Mouse (Mus musculus): ENCODE results near the gene Tuft1. TPM values are rescaled to one million over a fixed set of nuclear protein-coding genes. Genes with fewer than 3 reads are reported as not detected.
"Not testable (repeated sequence)": the region's sequence is repeated elsewhere in the genome, so short reads cannot be mapped to it uniquely, and the experiment has no call there.

Tuft1 gene
- 1.2 and 1.3 TPM in 2 replicates for polyA plus RNA-seq (2012; rRNA removed)

GRCm38 (mm10) chr3:94658740-94659095 lies at the start of gene Tuft1:
Gene Tuft1 (minus strand): TSS chr3:94658872.
- DNase-seq (ENCODE audit: extremely low spot score in 1 of 2, low spot score in 1 of 2): peak in 1 of 2 experiments; percentile 50

- peak in 1 of 2 experiments; percentile 19 for DNase-seq (ENCODE audit: extremely low spot score in 1 of 2, low spot score in 1 of 2)
These were observed 44.7 kb upstream of the Tuft1 start for GRCm38 (mm10) chr3:94703364-94703763.

DNA sequence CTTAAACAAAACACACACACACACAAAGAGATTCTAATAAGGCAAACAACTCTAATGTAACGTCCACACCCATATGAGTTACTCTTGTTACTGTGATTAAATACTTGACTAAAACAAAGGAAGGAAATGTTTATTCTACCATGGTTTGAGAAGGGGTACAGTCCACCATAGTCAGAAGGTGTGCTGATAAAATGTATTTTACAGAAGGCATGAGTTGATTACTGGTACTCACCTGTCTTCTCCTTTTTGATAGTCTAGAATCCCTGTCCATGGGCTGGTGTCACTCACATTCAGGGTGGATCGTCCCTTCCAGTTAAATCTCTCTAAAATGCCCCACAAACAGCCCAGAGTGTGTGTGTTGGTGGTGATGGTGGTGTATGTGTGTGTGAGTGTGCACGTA lies 44.2 kb upstream of the Tuft1 start:
- no peak for DNase-seq (ENCODE audit: extremely low spot score in 1 of 2, low spot score in 1 of 2)

DNA sequence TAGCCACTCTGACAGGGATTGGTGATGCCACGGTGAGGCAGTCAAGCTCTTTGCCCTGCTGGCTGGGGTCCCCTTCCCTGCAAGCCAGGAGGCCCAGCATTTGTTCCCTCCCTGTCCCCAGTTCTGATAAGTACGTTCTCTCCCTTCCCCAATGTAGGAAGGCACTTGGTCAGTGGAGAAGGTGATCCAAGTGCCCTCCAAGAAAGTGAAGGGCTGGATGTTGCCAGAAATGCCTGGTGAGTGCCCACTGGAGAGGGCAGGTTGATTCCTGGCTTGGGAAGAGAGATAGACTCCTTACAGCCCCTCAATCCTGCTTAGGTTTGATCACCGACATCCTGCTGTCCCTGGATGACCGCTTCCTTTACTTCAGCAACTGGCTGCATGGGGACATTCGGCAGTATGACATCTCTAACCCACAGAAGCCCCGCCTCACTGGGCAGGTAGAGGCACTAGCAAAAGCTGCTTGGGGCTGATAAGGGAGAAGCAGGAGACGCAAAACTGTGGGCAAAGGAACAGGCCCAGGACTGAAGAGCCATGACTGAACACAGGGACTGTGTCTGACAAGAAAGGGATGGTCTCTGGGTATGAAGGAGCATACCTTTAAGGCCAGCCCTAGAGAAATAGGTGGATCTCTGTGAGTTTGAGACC lies 43.6 kb upstream of the Tuft1 start:
- DNase-seq (ENCODE audit: extremely low spot score in 1 of 2, low spot score in 1 of 2): not testable (repeated sequence)

GRCm38 (mm10) chr3:94696257-94696656 lies 37.6 kb upstream of the Tuft1 start:
- not testable (repeated sequence) for DNase-seq (ENCODE audit: extremely low spot score in 1 of 2, low spot score in 1 of 2)

DNA sequence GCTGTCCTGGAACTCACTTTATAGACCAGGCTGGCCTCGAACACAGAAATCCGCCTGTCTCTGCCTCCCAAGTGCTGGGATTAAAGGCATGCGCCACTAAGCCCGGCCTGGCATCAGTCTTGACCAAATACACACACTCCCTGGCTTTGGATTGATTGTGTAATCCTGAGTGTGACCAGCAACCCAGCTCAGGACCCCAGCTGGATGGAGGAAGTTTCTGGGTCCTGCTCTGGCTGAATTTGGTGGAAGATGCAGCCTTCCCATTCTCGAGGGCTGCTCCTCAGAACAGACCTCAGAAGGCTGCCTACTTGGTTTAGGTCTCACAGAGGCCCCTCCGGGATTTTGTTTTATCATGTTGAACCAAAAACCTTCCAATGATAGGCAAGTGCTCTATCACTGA lies 36.9 kb upstream of the Tuft1 start:
- not testable (repeated sequence) for DNase-seq (ENCODE audit: extremely low spot score in 1 of 2, low spot score in 1 of 2)

- not testable (repeated sequence) for DNase-seq (ENCODE audit: extremely low spot score in 1 of 2, low spot score in 1 of 2)
These were observed 35.2 kb upstream of the Tuft1 start for GRCm38 (mm10) chr3:94693874-94694273.

GRCm38 (mm10) chr3:94693329-94693825 lies 34.7 kb upstream of the Tuft1 start, which contains the start of gene Selenbp2:
Gene Selenbp2 (plus strand): TSS chr3:94693556.
- no peak for DNase-seq (ENCODE audit: extremely low spot score in 1 of 2, low spot score in 1 of 2)

DNA sequence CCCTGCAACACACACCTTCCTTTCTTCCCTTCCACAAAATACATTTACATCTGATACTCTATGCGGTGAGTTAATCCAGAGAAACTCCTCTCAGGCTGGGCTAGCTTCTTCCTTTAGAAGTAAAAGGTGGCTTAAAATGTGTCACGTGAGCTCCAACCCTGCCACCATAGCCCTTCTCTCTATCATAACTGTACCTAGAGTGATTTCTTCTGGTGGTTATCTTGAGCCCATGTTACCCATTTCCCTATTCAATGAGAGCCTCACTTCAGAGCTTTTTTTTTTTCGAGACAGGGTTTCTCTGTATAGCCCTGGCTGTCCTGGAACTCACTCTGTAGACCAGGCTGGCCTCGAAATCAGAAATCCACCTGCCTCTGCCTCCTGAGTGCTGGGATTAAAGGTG lies 33.0 kb upstream of the Tuft1 start:
- not testable (repeated sequence) for DNase-seq (ENCODE audit: extremely low spot score in 1 of 2, low spot score in 1 of 2)

DNA sequence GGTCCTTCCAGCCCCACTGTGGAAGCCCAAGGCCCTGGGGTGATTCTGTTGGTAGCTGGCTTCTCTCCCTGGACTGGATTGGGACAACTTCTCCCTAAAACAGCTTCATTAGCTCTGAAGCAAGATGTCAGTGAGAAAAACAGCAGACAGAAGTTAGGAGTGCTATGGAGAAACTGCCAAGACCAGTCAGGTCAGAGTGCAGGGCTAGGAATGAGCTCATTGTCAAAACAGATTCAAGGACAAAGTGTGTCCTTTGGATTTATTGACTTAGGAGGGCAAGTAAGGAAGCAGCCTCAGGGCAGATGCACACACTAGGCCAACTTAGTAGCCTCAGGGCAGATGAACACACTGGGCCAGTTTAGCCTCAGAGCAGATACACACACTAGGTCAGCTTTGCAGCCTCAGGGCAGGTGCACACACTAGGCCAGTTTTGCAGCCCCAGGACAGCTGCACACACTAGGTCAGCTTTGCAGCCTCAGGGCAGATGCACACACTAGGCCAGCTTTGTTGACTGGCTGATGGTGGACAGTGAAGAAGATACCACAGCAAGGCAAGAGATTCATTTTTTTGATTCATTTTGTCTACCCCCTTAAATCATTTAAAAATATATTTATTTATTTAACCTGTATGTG lies 32.1 kb upstream of the Tuft1 start:
- no peak for DNase-seq (ENCODE audit: extremely low spot score in 1 of 2, low spot score in 1 of 2)

DNA sequence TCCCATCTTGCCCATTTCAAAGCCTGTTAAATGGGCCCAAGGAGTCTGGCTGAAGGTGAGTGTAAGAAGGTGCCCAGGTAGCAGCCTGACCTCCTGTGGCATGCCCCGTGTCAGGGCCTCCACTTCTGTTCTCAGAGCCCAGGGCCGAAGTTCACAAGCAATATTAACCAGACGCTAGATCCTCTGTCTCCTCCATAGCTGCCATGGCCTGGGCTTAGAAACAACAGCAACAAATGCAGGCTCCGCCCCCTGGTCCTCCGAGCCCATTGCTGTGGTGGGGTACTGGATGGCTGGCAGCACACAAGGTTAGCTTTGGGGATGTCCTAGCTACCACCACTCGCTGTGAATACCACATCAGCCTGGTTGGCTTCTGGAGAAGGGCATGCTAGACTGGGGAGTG lies 31.5 kb upstream of the Tuft1 start:
- not testable (repeated sequence) for DNase-seq (ENCODE audit: extremely low spot score in 1 of 2, low spot score in 1 of 2)

DNA sequence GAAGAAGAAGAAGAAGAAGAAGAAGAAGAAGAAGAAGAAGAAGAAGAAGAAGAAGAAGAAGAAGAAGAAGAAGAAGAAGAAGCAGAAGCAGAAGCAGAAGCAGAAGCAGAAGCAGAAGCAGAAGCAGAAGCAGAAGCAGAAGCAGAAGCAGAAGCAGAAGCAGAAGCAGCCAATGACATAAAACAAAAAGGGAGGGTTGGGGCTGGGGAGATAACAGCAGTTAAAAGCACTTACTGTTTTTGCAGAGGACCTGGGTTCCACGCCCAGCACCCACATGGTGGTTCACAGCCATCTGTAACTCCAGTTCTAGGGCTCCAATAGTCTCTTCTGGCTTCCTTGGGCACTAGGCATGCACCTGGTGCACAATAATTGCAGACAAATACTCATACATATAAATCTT lies 30.5 kb upstream of the Tuft1 start:
- not testable (repeated sequence) for DNase-seq (ENCODE audit: extremely low spot score in 1 of 2, low spot score in 1 of 2)

DNA sequence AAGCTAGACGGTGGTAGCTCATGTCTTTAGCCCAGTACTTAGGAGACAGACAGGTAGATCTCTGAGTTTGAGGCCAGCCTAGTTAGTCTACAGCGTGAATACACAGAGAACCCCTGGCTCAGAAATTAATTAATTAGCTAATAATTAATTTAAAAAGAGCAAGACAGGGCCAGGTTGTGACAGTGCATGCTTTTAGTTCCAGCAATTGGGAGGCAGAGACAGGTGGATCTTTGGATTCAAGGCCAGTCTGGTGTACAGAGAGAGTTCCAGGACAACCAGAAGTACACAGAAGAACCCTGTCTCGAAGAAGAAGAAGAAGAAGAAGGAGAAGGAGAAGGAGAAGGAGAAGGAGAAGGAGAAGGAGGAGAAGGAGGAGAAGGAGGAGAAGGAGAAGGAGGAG lies 30.0 kb upstream of the Tuft1 start:
- DNase-seq (ENCODE audit: extremely low spot score in 1 of 2, low spot score in 1 of 2): not testable (repeated sequence)

DNA sequence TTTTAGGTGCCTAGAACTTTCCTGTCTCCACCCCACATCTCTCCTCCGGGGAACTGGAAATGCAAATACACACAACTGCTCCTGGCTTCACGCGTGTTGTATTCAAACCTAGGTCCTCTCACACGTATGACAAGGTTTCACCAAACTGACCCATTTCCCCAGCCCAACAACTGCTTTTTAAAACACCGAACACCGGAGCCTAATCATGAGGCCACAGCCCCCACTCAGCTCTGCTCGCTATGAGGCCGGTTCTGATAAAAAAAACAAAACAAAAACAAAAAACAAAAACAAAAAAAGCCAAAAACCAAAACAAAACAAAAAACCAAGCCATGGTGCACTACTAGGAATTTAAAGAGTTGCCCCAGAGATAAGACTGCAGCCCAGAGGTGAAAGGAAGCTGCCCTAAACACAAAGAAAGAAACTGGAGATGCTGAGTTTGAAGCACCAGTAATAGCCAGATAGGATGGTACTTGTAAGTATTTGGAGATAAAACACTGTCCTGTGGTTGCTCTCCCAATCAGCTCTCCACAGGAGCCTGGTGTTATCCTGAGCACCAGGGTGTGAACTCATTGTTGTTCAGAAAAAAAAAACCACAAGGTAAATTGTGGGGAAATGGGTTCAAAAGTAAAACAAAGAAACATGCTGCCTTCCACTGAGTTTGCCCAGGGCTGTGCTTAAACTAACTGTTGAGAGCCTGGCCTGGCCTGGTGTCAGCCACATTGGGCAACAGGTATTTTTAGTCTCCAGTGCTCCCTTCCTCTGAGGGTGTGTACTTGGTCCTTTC lies 27.5 kb upstream of the Tuft1 start:
- DNase-seq (ENCODE audit: extremely low spot score in 1 of 2, low spot score in 1 of 2): not testable (repeated sequence)

- no peak for DNase-seq (ENCODE audit: extremely low spot score in 1 of 2, low spot score in 1 of 2)
These were observed 25.0 kb upstream of the Tuft1 start for GRCm38 (mm10) chr3:94683646-94684045.

DNA sequence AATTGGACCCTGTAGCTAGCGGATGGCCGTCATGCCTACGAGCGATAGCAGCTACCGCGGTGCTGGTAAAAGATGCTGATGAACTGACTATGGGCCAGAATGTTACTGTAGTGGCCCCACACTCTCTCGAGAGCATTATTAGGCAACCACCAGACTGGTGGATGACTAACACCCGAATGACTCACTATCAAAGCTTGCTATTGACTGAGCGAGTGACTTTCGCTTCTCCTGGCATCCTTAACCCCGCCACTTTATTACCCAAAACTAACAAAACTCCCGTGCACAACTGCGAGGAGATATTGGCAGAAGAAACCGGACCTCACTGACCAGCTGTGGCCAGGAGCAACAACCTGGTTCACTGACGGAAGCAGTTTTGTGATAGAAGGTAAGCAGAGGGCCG lies 22.1 kb upstream of the Tuft1 start:
- DNase-seq (ENCODE audit: extremely low spot score in 1 of 2, low spot score in 1 of 2): no peak

- not testable (repeated sequence) for DNase-seq (ENCODE audit: extremely low spot score in 1 of 2, low spot score in 1 of 2)
These were observed 21.4 kb upstream of the Tuft1 start for GRCm38 (mm10) chr3:94680032-94680431.

GRCm38 (mm10) chr3:94679351-94679841 lies 20.7 kb upstream of the Tuft1 start:
- DNase-seq (ENCODE audit: extremely low spot score in 1 of 2, low spot score in 1 of 2): no peak

DNA sequence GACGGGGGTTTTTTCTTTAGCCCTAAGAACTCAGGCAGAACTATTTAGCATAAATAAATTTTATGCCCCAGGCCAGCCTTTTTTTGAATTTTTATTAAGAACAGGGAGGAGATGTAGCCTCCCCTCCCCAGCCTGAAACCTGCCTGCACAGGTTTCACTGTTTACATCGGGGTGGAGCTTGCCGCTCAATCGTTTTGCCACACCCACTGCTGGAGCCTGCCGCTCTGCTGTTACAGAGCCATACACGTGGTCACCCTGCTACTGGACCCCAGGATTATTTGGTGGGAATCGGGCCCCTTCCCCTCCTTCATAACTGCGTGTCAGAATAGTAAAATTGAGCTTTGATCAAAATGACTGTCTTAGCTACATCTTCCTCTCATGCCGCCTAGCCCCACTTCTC lies 16.4 kb upstream of the Tuft1 start:
- DNase-seq (ENCODE audit: extremely low spot score in 1 of 2, low spot score in 1 of 2): not testable (repeated sequence)

DNA sequence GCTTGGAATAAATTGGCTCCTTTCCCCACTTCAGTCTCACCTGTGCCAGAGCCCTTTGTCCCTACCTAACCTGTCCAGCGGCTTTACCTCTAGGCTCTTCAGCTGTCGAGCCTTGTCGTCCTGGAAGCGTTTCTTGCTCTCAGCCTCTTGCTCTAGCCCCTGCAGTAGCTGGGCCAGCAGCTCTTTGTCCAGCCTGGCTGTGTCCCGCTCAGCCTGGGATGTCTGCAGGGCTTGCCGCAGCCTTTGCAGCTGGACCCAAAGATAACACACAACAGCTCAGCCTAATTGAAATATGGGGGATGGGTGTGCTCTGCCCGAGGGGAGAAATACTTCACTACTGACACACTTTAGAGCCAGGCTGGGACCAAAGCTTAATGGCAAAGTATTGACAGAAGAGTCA lies 7.2 kb upstream of the Tuft1 start:
- DNase-seq (ENCODE audit: extremely low spot score in 1 of 2, low spot score in 1 of 2): not testable (repeated sequence)
